Mouse (Mus musculus) heart, adult 10 weeks (tissue): Measurements from ENCODE around the gene Rab11b. TPM values are rescaled to one million over a fixed set of nuclear protein-coding genes. Genes with fewer than 3 reads are reported as not detected.

Experiments
- polyA plus RNA-seq: library from polyadenylated mRNA; stranded (reverse); fragments of 350-450 nt; fragmentation: Illumina TruSeq; extraction: RNeasy Lipid Tissue Mini Kit (QIAGEN cat#74804); gene quantifications from one replicate; pipeline ENCODE4 v1.2.3, GENCODE M21; 2014; ENCODE audit warnings: low read depth, low replicate concordance

The Rab11b gene
- polyA plus RNA-seq: 199 TPM

GRCm38 (mm10) chr17:33760255-33761165, at the start of gene Rab11b:
TSS of gene Rab11b (minus strand) at chr17:33760530.

GRCm38 (mm10) chr17:33781124-33781977, 21.0 kb upstream of the Rab11b start, which contains the start of gene Angptl4:
TSS of gene Angptl4 (minus strand) at chr17:33781830.

GRCm38 (mm10) chr17:33718384-33718881, 41.9 kb downstream of the Rab11b start, which contains the start of gene March2:
TSS of gene March2 (minus strand) at chr17:33718670.

Other genes with a start within 250 kb of the Rab11b start
- 34.2 TPM for gene Adamts10, start 236.3 kb downstream of the Rab11b start, polyA plus RNA-seq
- gene Myo1f, start 204.8 kb downstream of the Rab11b start, polyA plus RNA-seq: 1.9 TPM
- gene Zfp414, start 131.4 kb downstream of the Rab11b start, polyA plus RNA-seq: 12.1 TPM
- 0.52 TPM for gene Pram1, start 122.5 kb downstream of the Rab11b start, polyA plus RNA-seq
- gene Hnrnpm, start 73.7 kb downstream of the Rab11b start, polyA plus RNA-seq: 102 TPM
- gene March2, start 41.9 kb downstream of the Rab11b start, polyA plus RNA-seq: 121 TPM
- 10.0 TPM for gene Angptl4, start 21.3 kb upstream of the Rab11b start, polyA plus RNA-seq
- gene Kank3, start 50.0 kb upstream of the Rab11b start, polyA plus RNA-seq: 106 TPM
- 651 TPM for gene Rps28, start 64.0 kb upstream of the Rab11b start, polyA plus RNA-seq
- gene Ndufa7, start 64.0 kb upstream of the Rab11b start, polyA plus RNA-seq: 757 TPM
- gene Cd320, start 82.6 kb upstream of the Rab11b start, polyA plus RNA-seq: 28.3 TPM
- not detected for gene Gm7029, start 113.3 kb upstream of the Rab11b start, polyA plus RNA-seq
- gene Kifc1, start 130.1 kb upstream of the Rab11b start, polyA plus RNA-seq: 1.3 TPM
- not detected for gene Platr17, start 144.6 kb upstream of the Rab11b start, polyA plus RNA-seq
- gene Daxx, start 148.9 kb upstream of the Rab11b start, polyA plus RNA-seq: 18.3 TPM
- 57.6 TPM for gene Tapbp, start 155.4 kb upstream of the Rab11b start, polyA plus RNA-seq
- 16.8 TPM for gene Zbtb22, start 155.4 kb upstream of the Rab11b start, polyA plus RNA-seq
- 46.9 TPM for gene Rgl2, start 169.0 kb upstream of the Rab11b start, polyA plus RNA-seq
- 93.3 TPM for gene Pfdn6, start 179.8 kb upstream of the Rab11b start, polyA plus RNA-seq
- gene Wdr46, start 180.1 kb upstream of the Rab11b start, polyA plus RNA-seq: 8.0 TPM
- 2.3 TPM for gene B3galt4, start 191.0 kb upstream of the Rab11b start, polyA plus RNA-seq
- gene Vps52, start 195.3 kb upstream of the Rab11b start, polyA plus RNA-seq: 36.9 TPM
- gene Rps18, start 195.5 kb upstream of the Rab11b start, polyA plus RNA-seq: 892 TPM
- gene H2-K1, start 239.8 kb upstream of the Rab11b start, polyA plus RNA-seq: 293 TPM